Mouse (Mus musculus) heart, postnatal 0 days (tissue): ENCODE results near the gene Ptov1.

Source experiments
- CTCF ChIP-seq: IDR thresholded peaks from 2 replicates; pipeline ENCODE4 v1.5.1; 2016; ENCODE audit warnings: antibody characterized with exemption, control low read depth, low read depth
- EP300 ChIP-seq: IDR thresholded peaks from 2 replicates; pipeline ENCODE4 v1.6.1; 2016; ENCODE audit warnings: antibody characterized with exemption, low read depth

GRCm38 (mm10) chr7:44819391-44819790 lies 50.2 kb downstream of the Ptov1 start:
- no peak for TF ChIP-seq CTCF
- TF ChIP-seq EP300, result no peak
